Mouse (Mus musculus): ENCODE measurements around the gene Pmel.

Gene Pmel

GRCm38 (mm10) chr10:128703895-128704294, at the start of gene Pmel:
Pmel (plus strand) TSS chr10:128704195.
- DNase-seq (ENCODE audit: low read depth), result no peak

- no peak for DNase-seq (ENCODE audit: low read depth)
Measured at GRCm38 (mm10) chr10:128655254-128655653, 48.7 kb upstream of the Pmel start.

GRCm38 (mm10) chr10:128656731-128657130, 47.3 kb upstream of the Pmel start:
- DNase-seq (ENCODE audit: low read depth), result no peak

- no peak for DNase-seq (ENCODE audit: low read depth)
Measured at GRCm38 (mm10) chr10:128657844-128658243, 46.2 kb upstream of the Pmel start.

- DNase-seq (ENCODE audit: low read depth), result no peak
Measured at GRCm38 (mm10) chr10:128659490-128659889, 44.5 kb upstream of the Pmel start.

- DNase-seq (ENCODE audit: low read depth), result no peak
Measured at GRCm38 (mm10) chr10:128662465-128662864, 41.5 kb upstream of the Pmel start.

GRCm38 (mm10) chr10:128663441-128664220, 40.4 kb upstream of the Pmel start:
- no peak for DNase-seq (ENCODE audit: low read depth)

GRCm38 (mm10) chr10:128664808-128665207, 39.2 kb upstream of the Pmel start:
- no peak for DNase-seq (ENCODE audit: low read depth)

GRCm38 (mm10) chr10:128665307-128665706, 38.7 kb upstream of the Pmel start:
- no peak for DNase-seq (ENCODE audit: low read depth)

GRCm38 (mm10) chr10:128665806-128666205, 38.2 kb upstream of the Pmel start:
- no peak for DNase-seq (ENCODE audit: low read depth)

- DNase-seq (ENCODE audit: low read depth), result peak; percentile 66
Measured at GRCm38 (mm10) chr10:128668790-128669672, 35.0 kb upstream of the Pmel start.

GRCm38 (mm10) chr10:128671148-128671547, 32.8 kb upstream of the Pmel start:
- DNase-seq (ENCODE audit: low read depth), result no peak

- DNase-seq (ENCODE audit: low read depth), result peak; percentile 92
Measured at GRCm38 (mm10) chr10:128673763-128674468, 30.1 kb upstream of the Pmel start, which contains the start of gene Suox. Suox (minus strand) TSS chr10:128674073.

- peak; percentile 78 for DNase-seq (ENCODE audit: low read depth)
Measured at GRCm38 (mm10) chr10:128674469-128675008, 29.5 kb upstream of the Pmel start.

GRCm38 (mm10) chr10:128695411-128695991, 8.5 kb upstream of the Pmel start:
- DNase-seq (ENCODE audit: low read depth), result no peak

GRCm38 (mm10) chr10:128695992-128696807, 7.8 kb upstream of the Pmel start, which contains the start of gene Rab5b:
Rab5b (minus strand) TSS chr10:128696264.
- peak; percentile 99 for DNase-seq (ENCODE audit: low read depth)

- DNase-seq (ENCODE audit: low read depth), result peak; percentile 38
Measured at GRCm38 (mm10) chr10:128697072-128697725, 6.8 kb upstream of the Pmel start.

- DNase-seq (ENCODE audit: low read depth), result no peak
Measured at GRCm38 (mm10) chr10:128699006-128699405, 5.0 kb upstream of the Pmel start.

GRCm38 (mm10) chr10:128699611-128700010, 4.4 kb upstream of the Pmel start:
- DNase-seq (ENCODE audit: low read depth), result no peak

- DNase-seq (ENCODE audit: low read depth), result no peak
Measured at GRCm38 (mm10) chr10:128700712-128701111, 3.3 kb upstream of the Pmel start.

All from naive thymus-derived CD4-positive, alpha-beta T cell, adult 2 months (primary cell).